Mouse (Mus musculus) gastrocnemius, adult 18-20 months (tissue): ENCODE measurements around the gene Galnt15. TPM values are rescaled to one million over a fixed set of nuclear protein-coding genes. Genes with fewer than 3 reads are reported as not detected.
"Not testable (repeated sequence)": the region's sequence is repeated elsewhere in the genome, so short reads cannot be mapped to it uniquely, and the experiment has no call there.

Source experiments
- DNase-seq: peaks from one replicate; pipeline ENCODE4 v3.0.0; 2021; ENCODE audit warnings: low spot score
- total RNA-seq, 2 experiments: library from RNA; stranded (reverse); gene quantifications; 2 replicates each; pipeline ENCODE4 v1.2.3; 2021

The Galnt15 gene
- total RNA-seq, 2 experiments from 2014 or later: 6.2 to 6.5 TPM

DNA sequence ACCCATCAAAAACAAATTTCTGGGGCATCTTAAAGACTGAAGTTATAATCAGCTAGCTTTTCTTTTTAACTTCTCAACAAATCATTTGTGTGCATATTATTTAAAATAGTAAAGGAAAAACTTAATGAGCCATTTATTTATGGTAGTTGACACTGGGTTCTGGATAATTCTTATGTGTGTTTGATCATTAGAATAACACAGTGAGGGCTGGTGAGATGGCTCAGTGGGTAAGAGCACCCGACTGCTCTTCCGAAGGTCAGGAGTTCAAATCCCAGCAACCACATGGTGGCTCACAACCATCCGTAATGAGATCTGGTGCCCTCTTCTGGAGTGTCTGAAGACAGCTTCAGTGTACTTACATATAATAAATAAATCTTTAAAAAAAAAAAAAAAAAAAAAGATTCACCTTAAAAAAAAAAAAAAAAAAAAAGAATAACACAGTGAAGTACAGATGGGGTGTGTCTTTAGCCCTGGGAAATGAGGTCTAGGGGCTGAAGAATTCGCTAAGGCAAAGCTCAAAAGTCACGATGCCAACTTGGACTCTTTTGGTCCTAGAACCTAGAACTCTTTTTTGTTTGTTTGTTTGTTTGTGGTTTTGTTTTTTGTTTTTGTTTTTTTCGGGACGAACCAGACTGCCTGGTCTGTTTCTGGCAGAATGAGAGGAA is 58.9 kb downstream of the Galnt15 start:
- not testable (repeated sequence) for DNase-seq

DNA sequence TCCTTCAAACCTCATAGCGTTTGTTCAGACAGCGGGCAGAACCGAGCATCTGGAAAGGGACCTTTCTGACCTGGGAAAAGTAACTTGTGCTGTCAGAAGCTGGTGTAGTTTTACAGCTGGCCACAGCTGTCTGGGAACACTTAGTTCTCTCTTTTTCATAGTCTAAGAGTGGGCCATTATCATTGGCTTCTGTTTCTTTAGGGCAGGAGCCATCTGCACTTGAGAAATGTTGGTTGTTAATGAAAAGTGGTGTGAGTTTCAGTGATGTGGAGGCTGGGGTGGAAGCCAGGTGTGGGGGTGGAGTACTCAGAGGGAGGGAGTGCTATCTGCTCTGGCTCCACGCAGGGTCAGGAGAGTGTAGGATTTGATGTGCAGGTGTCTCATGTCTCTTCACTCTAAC is 62.3 kb downstream of the Galnt15 start:
- no peak for DNase-seq

DNA sequence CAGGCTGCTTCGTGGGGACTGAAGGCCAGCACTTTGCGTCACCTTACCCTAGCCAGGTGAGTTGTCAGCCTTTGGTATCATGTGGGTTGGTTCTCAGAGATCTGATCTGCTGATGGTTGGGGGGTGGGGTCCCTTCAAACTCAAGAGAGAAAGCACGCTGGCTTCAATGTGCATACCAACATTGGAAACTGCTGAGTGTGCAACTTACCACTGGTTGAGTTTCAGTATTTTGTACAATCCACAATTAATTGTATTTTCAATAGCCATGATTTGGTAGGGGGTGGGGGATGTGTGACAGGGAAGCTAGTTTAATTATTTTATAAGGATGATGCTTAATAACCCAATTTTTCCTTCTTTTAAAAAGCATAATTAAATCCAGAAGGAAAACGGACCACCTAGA is 62.9 kb downstream of the Galnt15 start:
- no peak for DNase-seq

DNA sequence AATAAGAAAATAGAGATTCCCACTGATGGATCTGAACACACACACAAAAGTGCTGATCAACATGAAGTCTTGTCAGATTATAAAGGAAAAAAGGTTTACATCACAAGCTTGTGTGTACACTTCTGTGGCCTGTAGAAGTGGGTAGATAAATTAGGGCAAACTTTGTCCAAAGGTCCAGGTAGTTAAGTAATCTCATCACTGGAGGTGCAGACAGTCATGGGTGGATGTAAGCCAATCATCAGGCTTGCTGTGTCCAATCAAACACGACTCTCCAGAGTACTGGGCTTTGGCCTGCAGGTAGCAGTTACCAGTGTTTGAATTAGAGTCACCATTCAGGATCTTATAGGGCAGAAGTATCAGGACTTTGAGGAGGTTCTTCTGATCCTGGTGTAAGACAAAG is 64.2 kb downstream of the Galnt15 start:
- DNase-seq: no peak

DNA sequence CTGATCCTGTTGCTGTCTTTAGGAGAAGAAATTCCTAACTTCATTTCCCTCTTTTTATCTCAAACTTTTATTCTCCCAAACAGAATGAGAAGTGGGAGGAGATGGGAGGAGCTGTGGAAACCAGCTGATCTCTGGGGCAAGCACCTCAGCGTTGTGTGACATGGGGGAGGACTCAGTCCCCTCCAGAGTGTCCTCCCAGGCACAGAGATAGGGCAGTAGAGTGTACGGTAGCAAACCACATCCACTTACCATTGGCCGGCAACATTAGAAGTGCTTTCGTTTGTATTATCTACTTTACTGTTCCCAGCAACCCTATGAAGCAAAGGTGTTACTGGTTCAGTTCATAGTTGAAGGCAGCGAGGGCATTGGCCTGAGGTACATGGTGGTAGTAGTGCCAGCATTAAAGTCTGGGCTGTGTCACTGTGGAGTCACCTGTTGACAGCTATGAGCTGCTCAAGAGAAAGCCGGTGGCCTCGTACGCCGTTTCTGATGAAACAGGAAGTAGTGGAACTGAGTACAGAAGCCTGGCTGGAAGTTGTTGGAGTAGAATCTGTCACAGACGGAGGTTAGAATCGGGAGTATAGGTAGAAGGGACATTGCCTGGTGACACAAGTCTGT is 64.8 kb downstream of the Galnt15 start:
- no peak for DNase-seq

- DNase-seq: no peak
Observed at GRCm38 (mm10) chr14:32095646-32096045, 66.9 kb downstream of the Galnt15 start.

- DNase-seq: no peak
Observed at GRCm38 (mm10) chr14:32096740-32097139, 68.0 kb downstream of the Galnt15 start.

GRCm38 (mm10) chr14:32097691-32098090 is 68.9 kb downstream of the Galnt15 start:
- DNase-seq: no peak

DNA sequence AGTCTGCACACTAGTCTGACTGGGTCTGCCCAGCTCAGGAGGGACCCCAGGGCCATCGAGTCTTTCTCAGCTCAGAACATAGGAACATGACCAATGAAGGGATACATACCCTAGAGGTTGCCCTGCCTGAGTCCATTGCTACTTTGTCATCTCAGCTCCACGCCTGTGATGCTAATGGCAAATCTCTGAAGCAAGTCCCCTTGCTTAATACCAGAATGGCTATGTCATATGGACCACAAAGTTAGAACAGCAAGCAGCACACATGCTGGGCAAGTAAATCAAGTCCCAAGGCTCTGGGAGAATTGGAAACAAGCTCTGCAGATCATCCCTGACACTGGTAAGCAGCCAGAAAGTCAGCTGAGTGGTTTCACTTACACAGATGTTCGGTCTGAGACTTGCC is 70.2 kb downstream of the Galnt15 start:
- DNase-seq: no peak

GRCm38 (mm10) chr14:32103556-32103955 is 74.8 kb downstream of the Galnt15 start:
- no peak for DNase-seq

- no peak for DNase-seq
Observed at GRCm38 (mm10) chr14:32105663-32106062, 76.9 kb downstream of the Galnt15 start.

- DNase-seq: no peak
Observed at GRCm38 (mm10) chr14:32106911-32107310, 78.1 kb downstream of the Galnt15 start.

Other genes with a start within 250 kb of the Galnt15 start
- 10 to 100 TPM; 44.7 to 55.8 TPM for gene Ankrd28, start 198.3 kb upstream of the Galnt15 start, total RNA-seq
- 10 to 100 TPM; 17.9 to 19.5 TPM for gene Oxnad1, start 56.4 kb downstream of the Galnt15 start, total RNA-seq
- 100 to 1,000 TPM; 119 to 128 TPM for gene Dph3, start 56.7 kb downstream of the Galnt15 start, total RNA-seq
- not detected for gene Msmb, start 113.0 kb downstream of the Galnt15 start, total RNA-seq
- gene Ncoa4, start 130.9 kb downstream of the Galnt15 start, total RNA-seq: 10 to 100 TPM; 65.2 to 76.7 TPM
- gene Timm23, start 172.9 kb downstream of the Galnt15 start, total RNA-seq: 100 to 1,000 TPM; 229 TPM
- 10 to 100 TPM; 25.3 to 28.9 TPM for gene Parg, start 173.0 kb downstream of the Galnt15 start, total RNA-seq